Mouse (Mus musculus) CH12.LX (cell line): ENCODE results near the gene Cdyl. TPM values are rescaled to one million over a fixed set of nuclear protein-coding genes. Genes with fewer than 3 reads are reported as not detected.

ENCODE experiments used
- DNase-seq: peaks from one replicate; pipeline ENCODE4 v3.0.0-alpha.2; 2013; ENCODE audit errors: extremely low read depth
- H3K27ac ChIP-seq: 2 replicates; pipeline ENCODE4 v1.5.1; 2012; ENCODE audit warnings: low read depth, mild to moderate bottlenecking, control low read depth, moderate library complexity; ENCODE audit not compliant: insufficient read depth
- H3K27me3 ChIP-seq: replicated peaks from 2 replicates; pipeline ENCODE3; 2012; ENCODE audit warnings: inconsistent platforms
- H3K36me3 ChIP-seq, 2 experiments: replicated peaks in 1 of 2; 2 replicates each; pipeline versions ENCODE3 to v1.6.1; 2012; ENCODE audit warnings: inconsistent platforms in 1 of 2, low read length in 1 of 2, mild to moderate bottlenecking in 1 of 2, mixed read lengths in 1 of 2, moderate library complexity in 1 of 2; ENCODE audit not compliant: control insufficient read depth in 1 of 2, insufficient read depth in 1 of 2
- H3K4me1 ChIP-seq, 2 experiments: 2 replicates each; pipeline ENCODE4 v1.6.1; 2012; ENCODE audit warnings: inconsistent platforms in 1 of 2, moderate library complexity in 1 of 2; ENCODE audit not compliant: insufficient read depth in 2 of 2, control insufficient read depth in 1 of 2
- H3K4me2 ChIP-seq: 2 replicates; pipeline ENCODE4 v1.6.1; 2012; ENCODE audit warnings: low read depth, mild to moderate bottlenecking, control low read depth; ENCODE audit not compliant: poor library complexity, insufficient read depth, severe bottlenecking
- H3K4me3 ChIP-seq, 3 experiments: fragments of 150-350 bp in 1 of 3; sonication (generic) in 1 of 3; replicated peaks in 1 of 3; 2 replicates each; pipeline versions ENCODE3 to v1.5.1; 2011 to 2012; ENCODE audit warnings: low read depth in 2 of 3, low read length in 2 of 3, mild to moderate bottlenecking in 2 of 3, moderate library complexity in 2 of 3, control low read depth in 1 of 3, improper control_type of control experiment in 1 of 3, inconsistent platforms in 1 of 3, mixed read lengths in 1 of 3; ENCODE audit not compliant: poor library complexity in 1 of 3
- H3K79me2 ChIP-seq: replicated peaks from 2 replicates; pipeline ENCODE4 v1.6.1; 2012; ENCODE audit warnings: mild to moderate bottlenecking, moderate library complexity; ENCODE audit not compliant: control insufficient read depth, poor library complexity, insufficient read depth, severe bottlenecking; ENCODE audit errors: extremely low read depth
- H3K9ac ChIP-seq: 2 replicates; pipeline ENCODE4 v1.6.1; 2012; ENCODE audit warnings: low read depth, mild to moderate bottlenecking, control low read depth, moderate library complexity; ENCODE audit not compliant: insufficient read depth
- H3K9me3 ChIP-seq: replicated peaks from 2 replicates; pipeline ENCODE3; 2012; ENCODE audit warnings: low read length, inconsistent platforms, mixed read lengths
- BHLHE40 ChIP-seq: IDR thresholded peaks from 2 replicates; pipeline ENCODE4 v1.6.1; 2011; ENCODE audit warnings: mild to moderate bottlenecking, low read depth, low read length, improper control_type of control experiment
- CTCF ChIP-seq, 2 experiments: IDR thresholded peaks in 1 of 2; conservative IDR thresholded peaks in 1 of 2; 2 replicates each; pipeline ENCODE4 v1.5.1; 2011 to 2012; ENCODE audit warnings: low read depth in 2 of 2, low read length in 2 of 2, improper control_type of control experiment in 1 of 2, inconsistent platforms in 1 of 2, mild to moderate bottlenecking in 1 of 2, moderate library complexity in 1 of 2
- E2F4 ChIP-seq: IDR thresholded peaks from 2 replicates; pipeline ENCODE4 v1.6.1; 2011; ENCODE audit warnings: low read depth, low read length, improper control_type of control experiment; ENCODE audit not compliant: insufficient replicate concordance
- HCFC1 ChIP-seq: IDR thresholded peaks from 2 replicates; pipeline ENCODE4 v1.6.1; 2012; ENCODE audit warnings: low read depth, mild to moderate bottlenecking, inconsistent platforms, low read length, improper control_type of control experiment
- IRF4 ChIP-seq: IDR thresholded peaks from 2 replicates; pipeline ENCODE4 v1.6.1; 2014; ENCODE audit warnings: low read depth, mild to moderate bottlenecking, inconsistent platforms, low read length, improper control_type of control experiment
- JUN ChIP-seq: IDR thresholded peaks from 2 replicates; pipeline ENCODE4 v1.6.1; 2011; ENCODE audit warnings: low read depth, mild to moderate bottlenecking, low read length, improper control_type of control experiment, moderate library complexity; ENCODE audit not compliant: insufficient read depth
- JUND ChIP-seq: conservative IDR thresholded peaks from 2 replicates; pipeline ENCODE4 v1.6.1; 2011; ENCODE audit warnings: low read depth, low read length, improper control_type of control experiment
- MAFK ChIP-seq: IDR thresholded peaks from 2 replicates; pipeline ENCODE4 v1.6.1; 2011; ENCODE audit warnings: low read length, improper control_type of control experiment; ENCODE audit not compliant: insufficient replicate concordance
- MAZ ChIP-seq: IDR thresholded peaks from 2 replicates; pipeline ENCODE4 v1.6.1; 2012; ENCODE audit warnings: low read depth, mild to moderate bottlenecking, inconsistent platforms, low read length, improper control_type of control experiment, moderate library complexity
- MXI1 ChIP-seq: IDR thresholded peaks from 2 replicates; pipeline ENCODE4 v1.6.1; 2011; ENCODE audit warnings: mild to moderate bottlenecking, low read depth, low read length, improper control_type of control experiment
- PAX5 ChIP-seq: IDR thresholded peaks from 2 replicates; pipeline ENCODE4 v1.6.1; 2012; ENCODE audit warnings: low read length, inconsistent platforms, mixed read lengths
- POLR2AphosphoS2 ChIP-seq: IDR thresholded peaks from 2 replicates; pipeline ENCODE4 v1.6.1; 2011; ENCODE audit warnings: low read depth, low read length, improper control_type of control experiment
- RCOR1 ChIP-seq: conservative IDR thresholded peaks from 2 replicates; pipeline ENCODE4 v1.6.1; 2012; ENCODE audit warnings: low read depth, mild to moderate bottlenecking, inconsistent platforms, low read length, improper control_type of control experiment
- SIN3A ChIP-seq: IDR thresholded peaks from 2 replicates; pipeline ENCODE4 v1.6.1; 2012; ENCODE audit warnings: low read length, improper control_type of control experiment, inconsistent platforms
- SMC3 ChIP-seq: IDR thresholded peaks from 2 replicates; pipeline ENCODE4 v1.6.1; 2011; ENCODE audit warnings: low read depth, low read length, improper control_type of control experiment
- TBP ChIP-seq: conservative IDR thresholded peaks from 2 replicates; pipeline ENCODE4 v1.6.1; 2011; ENCODE audit warnings: low read depth, low read length, improper control_type of control experiment
- USF1 ChIP-seq: IDR thresholded peaks from 2 replicates; pipeline ENCODE4 v1.6.1; 2014; ENCODE audit warnings: low read depth, mild to moderate bottlenecking, inconsistent platforms, low read length, improper control_type of control experiment
- ZC3H11A ChIP-seq: IDR thresholded peaks from 2 replicates; pipeline ENCODE4 v1.6.1; 2012; ENCODE audit warnings: low read depth, mild to moderate bottlenecking, inconsistent platforms, low read length, improper control_type of control experiment
- ZNF384 ChIP-seq: IDR thresholded peaks from 2 replicates; pipeline ENCODE4 v1.6.1; 2012; ENCODE audit warnings: low read depth, low read length, improper control_type of control experiment, inconsistent platforms
- dilution Hi-C: fragments of 300-500 bp; cut with MboI; formaldehyde crosslinking; loops from 2 replicates; pipeline ENCODE4 v1.14.3; 2020; ENCODE audit warnings: low sequenced_read_pairs; ENCODE audit not compliant: extremely low pct_unique_long_range_greater_than_20kb, extremely low pct_ligation_motif_present
- in situ Hi-C: fragments of 300-500 bp; cut with MboI; formaldehyde crosslinking; loops from 3 replicates; pipeline ENCODE4 v1.14.3; 2019; ENCODE audit warnings: low sequenced_read_pairs, low pct_ligation_motif_present, low pct_unique_long_range_greater_than_20kb, mixed read lengths
- polyA plus RNA-seq: library from polyadenylated mRNA; unstranded; fragments of >175 nt; gene quantifications from 2 replicates; pipeline ENCODE4 v1.2.1, GENCODE M21; 2012; ENCODE audit warnings: low read depth; ENCODE audit not compliant: insufficient read length
- total RNA-seq, 2 experiments: library from RNA; depleted of rRNA; stranded (reverse); fragments of 300-350 nt in 1 of 2; fragments of >200 nt in 1 of 2; gene quantifications; 2 replicates each; pipeline ENCODE4 v1.2.3; 2012 to 2014

Gene Cdyl
- total and polyA plus RNA-seq, 3 experiments: 5.7 to 9.1 (median 8.3) TPM

GRCm38 (mm10) chr13:35689560-35689959 lies 29.9 kb downstream of the Cdyl start:
- in situ Hi-C loops (no loop called here), dilution Hi-C loops (no loop called here)
- Histone ChIP-seq H3K9ac (no peak overlapping the region), H3K4me1 (peaks cover 0 to 3% of the 10 kb centered on the region in 2 experiments; a peak in 1 of 4 replicates), H3K4me2 (no peak overlapping the region), H3K9me3 (no peaks in the 10 kb centered on the region), H3K27me3 (no peaks in the 10 kb centered on the region), H3K36me3 (no peaks in the 10 kb centered on the region), H3K27ac (no peak overlapping the region), H3K79me2 (no peaks in the 10 kb centered on the region), H3K4me3 (no peak overlapping the region)
- no peak for DNase-seq
- TF ChIP-seq ZC3H11A: no peak
- no peak for TF ChIP-seq USF1
- no peak for TF ChIP-seq SMC3
- TF ChIP-seq TBP: no peak
- TF ChIP-seq MAZ: no peak
- TF ChIP-seq MXI1: no peak
- no peak for TF ChIP-seq JUN
- no peak for TF ChIP-seq IRF4
- TF ChIP-seq PAX5: no peak
- no peak for TF ChIP-seq HCFC1
- no peak for TF ChIP-seq BHLHE40
- TF ChIP-seq ZNF384: no peak
- no peak for TF ChIP-seq JUND
- TF ChIP-seq SIN3A: no peak
- no peak for TF ChIP-seq CTCF (conservative IDR thresholded peaks at IDR 0.05 in 1 of 2, IDR thresholded peaks at IDR 0.05 in 1 of 2; ENCODE audit: low read depth in 2 of 2, low read length in 2 of 2)
- TF ChIP-seq E2F4: no peak
- no peak for TF ChIP-seq POLR2AphosphoS2

- dilution Hi-C loops: no loop called here
- H3K4me3 ChIP-seq: no peak overlapping the region
- H3K79me2 ChIP-seq: no peaks in the 10 kb centered on the region
- no peak for TF ChIP-seq MAFK
- TF ChIP-seq USF1: no peak
- no peak for TF ChIP-seq HCFC1
- TF ChIP-seq RCOR1: no peak
- TF ChIP-seq, all 38 proteins: peak for 0
- H3K9ac ChIP-seq: no peak overlapping the region
- no peaks in the 10 kb centered on the region for H3K27me3 ChIP-seq
- H3K4me1 ChIP-seq: no peaks in the 10 kb centered on the region
- H3K4me2 ChIP-seq: no peak overlapping the region
- H3K36me3 ChIP-seq: no peaks in the 10 kb centered on the region
- in situ Hi-C loops: no loop called here
- no peak overlapping the region for H3K27ac ChIP-seq
- H3K9me3 ChIP-seq: no peaks in the 10 kb centered on the region
- DNase-seq: no peak
Observed at GRCm38 (mm10) chr13:35717658-35718057, 58.0 kb downstream of the Cdyl start.
